Mouse (Mus musculus) forebrain, embryonic 13.5 days (tissue): ENCODE measurements around the gene Ly6g6f. TPM values are rescaled to one million over a fixed set of nuclear protein-coding genes. Genes with fewer than 3 reads are reported as not detected.

Experiments used
- ATAC-seq: fragments of 200-750 bp; cut with Nextera tagmentation; 2 replicates; pipeline ENCODE4 v1.8.0; 2017
- H3K27ac ChIP-seq: fragments of 300-500 bp; sonication (generic); 2 replicates; pipeline ENCODE4 v1.5.1; 2015; ENCODE audit warnings: inconsistent platforms, mild to moderate bottlenecking, moderate library complexity
- H3K27me3 ChIP-seq: fragments of 300-500 bp; sonication (generic); 2 replicates; pipeline ENCODE4 v1.6.1; 2015; ENCODE audit warnings: mild to moderate bottlenecking, inconsistent platforms
- H3K36me3 ChIP-seq: fragments of 300-500 bp; sonication (generic); 2 replicates; pipeline ENCODE4 v1.6.1; 2015; ENCODE audit warnings: mild to moderate bottlenecking, inconsistent platforms; ENCODE audit not compliant: poor library complexity, severe bottlenecking
- H3K4me1 ChIP-seq: fragments of 300-500 bp; sonication (generic); 2 replicates; pipeline ENCODE4 v1.6.1; 2015; ENCODE audit warnings: inconsistent platforms
- H3K4me2 ChIP-seq: fragments of 300-500 bp; sonication (generic); 2 replicates; pipeline ENCODE4 v1.6.1; 2015; ENCODE audit warnings: inconsistent platforms, mild to moderate bottlenecking, moderate library complexity
- H3K4me3 ChIP-seq: fragments of 300-500 bp; sonication (generic); 2 replicates; pipeline ENCODE4 v1.5.1; 2015; ENCODE audit warnings: mild to moderate bottlenecking, inconsistent platforms
- H3K9ac ChIP-seq: fragments of 300-500 bp; sonication (generic); 2 replicates; pipeline ENCODE4 v1.6.1; 2015; ENCODE audit warnings: mild to moderate bottlenecking, inconsistent platforms
- H3K9me3 ChIP-seq: fragments of 300-500 bp; sonication (generic); replicated peaks from 2 replicates; pipeline ENCODE4 v1.6.1; 2016; ENCODE audit warnings: inconsistent platforms
- WGBS: fragments of 180-500 bp; shearing (Covaris S2); methylation state at CpG from one replicate; pipeline ENCODE4 v1.1.7; 2015; 5-methylcytosine and 5-hydroxymethylcytosine counted together
- polyA plus RNA-seq: library from polyadenylated mRNA; unstranded; fragments of >200 nt; fragmentation: Nextera tagmentation; extraction: Ambion mirVana; gene quantifications from 2 replicates; pipeline ENCODE4 v1.2.1, GENCODE M21; 2015

The Ly6g6f gene
- polyA plus RNA-seq, 1 experiment from 2014 or later, result 0.25 TPM

GRCm38 (mm10) chr17:35104079-35104478 is 18.7 kb upstream of the Ly6g6f start:
- peaks cover 49% of the 10 kb centered on the region for H3K36me3 ChIP-seq
- H3K27ac ChIP-seq, result no peak overlapping the region
- no peaks in the 10 kb centered on the region for H3K27me3 ChIP-seq
- no peaks in the 10 kb centered on the region for H3K9me3 ChIP-seq
- H3K4me2 ChIP-seq, result no peak overlapping the region
- H3K4me1 ChIP-seq, result peaks cover 7% of the 10 kb centered on the region
- H3K4me3 ChIP-seq, result no peak overlapping the region
- no peak for ATAC-seq
- H3K9ac ChIP-seq, result peak overlapping the region; percentile 4; the same call in 1 of the 2 replicates
- WGBS, result 89% methylated on average over 7 of the region's 7 CpGs

- Histone ChIP-seq H3K9me3 (no peaks in the 10 kb centered on the region), H3K4me2 (no peak overlapping the region), H3K27ac (no peak overlapping the region), H3K27me3 (no peaks in the 10 kb centered on the region), H3K4me1 (peaks cover 7% of the 10 kb centered on the region), H3K9ac (no peak overlapping the region), H3K36me3 (peaks cover 57% of the 10 kb centered on the region), H3K4me3 (no peak overlapping the region)
- ATAC-seq, result no peak
- 80% methylated on average over 6 of the region's 6 CpGs for WGBS
Observed at GRCm38 (mm10) chr17:35103221-35103690, 17.8 kb upstream of the Ly6g6f start.

GRCm38 (mm10) chr17:35102299-35102698 is 16.9 kb upstream of the Ly6g6f start:
- H3K4me3 ChIP-seq, result no peak overlapping the region
- H3K4me2 ChIP-seq, result no peak overlapping the region
- no peaks in the 10 kb centered on the region for H3K27me3 ChIP-seq
- 74% methylated on average over 8 of the region's 8 CpGs for WGBS
- no peaks in the 10 kb centered on the region for H3K9me3 ChIP-seq
- peaks cover 7% of the 10 kb centered on the region for H3K4me1 ChIP-seq
- peaks cover 66% of the 10 kb centered on the region for H3K36me3 ChIP-seq
- no peak for ATAC-seq
- H3K9ac ChIP-seq, result 0 out of 2 replicates have a peak overlapping the region, but pooled peaks have one; percentile 12
- no peak overlapping the region for H3K27ac ChIP-seq

- 94% methylated on average over 11 of the region's 11 CpGs for WGBS
- no peaks in the 10 kb centered on the region for H3K9me3 ChIP-seq
- H3K9ac ChIP-seq, result no peak overlapping the region
- no peak for ATAC-seq
- H3K36me3 ChIP-seq, result peaks cover 77% of the 10 kb centered on the region
- no peak overlapping the region for H3K27ac ChIP-seq
- peaks cover 5% of the 10 kb centered on the region for H3K4me1 ChIP-seq
- H3K4me2 ChIP-seq, result no peak overlapping the region
- no peak overlapping the region for H3K4me3 ChIP-seq
- H3K27me3 ChIP-seq, result no peaks in the 10 kb centered on the region
Observed at GRCm38 (mm10) chr17:35101161-35101560, 15.8 kb upstream of the Ly6g6f start.

- Histone ChIP-seq H3K27ac (no peak overlapping the region), H3K4me2 (no peak overlapping the region), H3K36me3 (peaks cover 86% of the 10 kb centered on the region), H3K4me3 (no peak overlapping the region), H3K4me1 (no peaks in the 10 kb centered on the region), H3K9ac (no peak overlapping the region), H3K9me3 (no peaks in the 10 kb centered on the region), H3K27me3 (no peaks in the 10 kb centered on the region)
- WGBS, result 72% methylated on average over 10 of the region's 10 CpGs
- ATAC-seq, result no peak
Observed at GRCm38 (mm10) chr17:35100196-35100765, 14.9 kb upstream of the Ly6g6f start.

- no peak for ATAC-seq
- Histone ChIP-seq H3K36me3 (peaks cover 99% of the 10 kb centered on the region), H3K9ac (no peak overlapping the region), H3K4me1 (no peaks in the 10 kb centered on the region), H3K9me3 (no peaks in the 10 kb centered on the region), H3K4me3 (no peak overlapping the region), H3K27me3 (no peaks in the 10 kb centered on the region), H3K4me2 (no peak overlapping the region), H3K27ac (no peak overlapping the region)
- WGBS, result 84% methylated on average over 12 of the region's 12 CpGs
Observed at GRCm38 (mm10) chr17:35097164-35097655, 11.8 kb upstream of the Ly6g6f start.

GRCm38 (mm10) chr17:35096597-35096996 is 11.2 kb upstream of the Ly6g6f start:
- H3K9me3 ChIP-seq, result no peaks in the 10 kb centered on the region
- H3K36me3 ChIP-seq, result peaks cover 98% of the 10 kb centered on the region
- 85% methylated on average over 12 of the region's 12 CpGs for WGBS
- no peaks in the 10 kb centered on the region for H3K27me3 ChIP-seq
- ATAC-seq, result no peak
- no peak overlapping the region for H3K9ac ChIP-seq
- H3K4me2 ChIP-seq, result no peak overlapping the region
- H3K4me3 ChIP-seq, result no peak overlapping the region
- H3K4me1 ChIP-seq, result no peaks in the 10 kb centered on the region
- H3K27ac ChIP-seq, result no peak overlapping the region

GRCm38 (mm10) chr17:35094475-35095365 is 9.3 kb upstream of the Ly6g6f start:
- Histone ChIP-seq H3K9me3 (no peaks in the 10 kb centered on the region), H3K9ac (no peak overlapping the region; the same call in 1 of the 2 replicates), H3K4me1 (peaks cover 19% of the 10 kb centered on the region), H3K27ac (no peak overlapping the region), H3K4me2 (no peak overlapping the region), H3K27me3 (no peaks in the 10 kb centered on the region), H3K4me3 (no peak overlapping the region), H3K36me3 (peaks cover 82% of the 10 kb centered on the region)
- no peak for ATAC-seq
- WGBS, result 94% methylated on average over 15 of the region's 15 CpGs

GRCm38 (mm10) chr17:35092403-35093198 is 7.2 kb upstream of the Ly6g6f start:
- H3K9me3 ChIP-seq, result no peaks in the 10 kb centered on the region
- no peak for ATAC-seq
- peaks cover 19% of the 10 kb centered on the region for H3K4me1 ChIP-seq
- no peaks in the 10 kb centered on the region for H3K27me3 ChIP-seq
- H3K4me3 ChIP-seq, result no peak overlapping the region
- 96% methylated on average over 14 of the region's 14 CpGs for WGBS
- no peak overlapping the region for H3K27ac ChIP-seq
- H3K4me2 ChIP-seq, result no peak overlapping the region
- peaks cover 61% of the 10 kb centered on the region for H3K36me3 ChIP-seq
- H3K9ac ChIP-seq, result no peak overlapping the region

GRCm38 (mm10) chr17:35090166-35090932 is 4.9 kb upstream of the Ly6g6f start:
- Histone ChIP-seq H3K4me1 (peaks cover 19% of the 10 kb centered on the region), H3K4me2 (peak overlapping the region; percentile 69), H3K4me3 (peak overlapping the region; percentile 60), H3K27ac (peak overlapping the region; percentile 96), H3K27me3 (0 out of 2 replicates have a peak, but pooled peaks cover 3% of the 10 kb centered on the region), H3K36me3 (peaks cover 39% of the 10 kb centered on the region), H3K9me3 (no peaks in the 10 kb centered on the region), H3K9ac (peak overlapping the region; percentile 90)
- 65% methylated on average over 8 of the region's 8 CpGs for WGBS
- ATAC-seq, result 0 out of 2 replicates have a peak, but pooled peaks have one; percentile 13
